Mouse (Mus musculus) CH12.LX (cell line): ENCODE data around the gene Grin2c. TPM values are rescaled to one million over a fixed set of nuclear protein-coding genes. Genes with fewer than 3 reads are reported as not detected.
A peak's percentile ranks its signal among the peaks of the same experiment; 100 is the strongest.

ENCODE experiments used
- DNase-seq: peaks from one replicate; pipeline ENCODE4 v3.0.0-alpha.2; 2013; ENCODE audit errors: extremely low read depth
- H3K27ac ChIP-seq: 2 replicates; pipeline ENCODE4 v1.5.1; 2012; ENCODE audit warnings: low read depth, mild to moderate bottlenecking, control low read depth, moderate library complexity; ENCODE audit not compliant: insufficient read depth
- H3K27me3 ChIP-seq: replicated peaks from 2 replicates; pipeline ENCODE3; 2012; ENCODE audit warnings: inconsistent platforms
- H3K36me3 ChIP-seq, 2 experiments: replicated peaks in 1 of 2; 2 replicates each; pipeline versions ENCODE3 to v1.6.1; 2012; ENCODE audit warnings: inconsistent platforms in 1 of 2, low read length in 1 of 2, mild to moderate bottlenecking in 1 of 2, mixed read lengths in 1 of 2, moderate library complexity in 1 of 2; ENCODE audit not compliant: control insufficient read depth in 1 of 2, insufficient read depth in 1 of 2
- H3K4me1 ChIP-seq, 2 experiments: 2 replicates each; pipeline ENCODE4 v1.6.1; 2012; ENCODE audit warnings: inconsistent platforms in 1 of 2, moderate library complexity in 1 of 2; ENCODE audit not compliant: insufficient read depth in 2 of 2, control insufficient read depth in 1 of 2
- H3K4me2 ChIP-seq: 2 replicates; pipeline ENCODE4 v1.6.1; 2012; ENCODE audit warnings: low read depth, mild to moderate bottlenecking, control low read depth; ENCODE audit not compliant: poor library complexity, insufficient read depth, severe bottlenecking
- H3K4me3 ChIP-seq, 3 experiments: fragments of 150-350 bp in 1 of 3; sonication (generic) in 1 of 3; replicated peaks in 1 of 3; 2 replicates each; pipeline versions ENCODE3 to v1.5.1; 2011 to 2012; ENCODE audit warnings: low read depth in 2 of 3, low read length in 2 of 3, mild to moderate bottlenecking in 2 of 3, moderate library complexity in 2 of 3, control low read depth in 1 of 3, improper control_type of control experiment in 1 of 3, inconsistent platforms in 1 of 3, mixed read lengths in 1 of 3; ENCODE audit not compliant: poor library complexity in 1 of 3
- H3K79me2 ChIP-seq: replicated peaks from 2 replicates; pipeline ENCODE4 v1.6.1; 2012; ENCODE audit warnings: mild to moderate bottlenecking, moderate library complexity; ENCODE audit not compliant: control insufficient read depth, poor library complexity, insufficient read depth, severe bottlenecking; ENCODE audit errors: extremely low read depth
- H3K9ac ChIP-seq: 2 replicates; pipeline ENCODE4 v1.6.1; 2012; ENCODE audit warnings: low read depth, mild to moderate bottlenecking, control low read depth, moderate library complexity; ENCODE audit not compliant: insufficient read depth
- H3K9me3 ChIP-seq: replicated peaks from 2 replicates; pipeline ENCODE3; 2012; ENCODE audit warnings: low read length, inconsistent platforms, mixed read lengths
- BHLHE40 ChIP-seq: IDR thresholded peaks from 2 replicates; pipeline ENCODE4 v1.6.1; 2011; ENCODE audit warnings: mild to moderate bottlenecking, low read depth, low read length, improper control_type of control experiment
- CHD1 ChIP-seq: IDR thresholded peaks from 2 replicates; pipeline ENCODE4 v1.6.1; 2012; ENCODE audit warnings: low read depth, low read length, improper control_type of control experiment, inconsistent platforms
- CHD2 ChIP-seq: IDR thresholded peaks from 2 replicates; pipeline ENCODE4 v1.6.1; 2011; ENCODE audit warnings: low read length, improper control_type of control experiment
- CTCF ChIP-seq, 2 experiments: IDR thresholded peaks in 1 of 2; conservative IDR thresholded peaks in 1 of 2; 2 replicates each; pipeline ENCODE4 v1.5.1; 2011 to 2012; ENCODE audit warnings: low read depth in 2 of 2, low read length in 2 of 2, improper control_type of control experiment in 1 of 2, inconsistent platforms in 1 of 2, mild to moderate bottlenecking in 1 of 2, moderate library complexity in 1 of 2
- E2F4 ChIP-seq: IDR thresholded peaks from 2 replicates; pipeline ENCODE4 v1.6.1; 2011; ENCODE audit warnings: low read depth, low read length, improper control_type of control experiment; ENCODE audit not compliant: insufficient replicate concordance
- ELF1 ChIP-seq: IDR thresholded peaks from 2 replicates; pipeline ENCODE4 v1.6.1; 2014; ENCODE audit warnings: low read depth, mild to moderate bottlenecking, inconsistent platforms, low read length, improper control_type of control experiment
- EP300 ChIP-seq: IDR thresholded peaks from 2 replicates; pipeline ENCODE4 v1.6.1; 2011; ENCODE audit warnings: low read length, improper control_type of control experiment
- ETS1 ChIP-seq: conservative IDR thresholded peaks from 2 replicates; pipeline ENCODE4 v1.6.1; 2012; ENCODE audit warnings: low read depth, mild to moderate bottlenecking, inconsistent platforms, low read length, improper control_type of control experiment, moderate library complexity
- GABPA ChIP-seq: IDR thresholded peaks from 2 replicates; pipeline ENCODE4 v1.6.1; 2012; ENCODE audit warnings: low read depth, low read length, improper control_type of control experiment, inconsistent platforms; ENCODE audit not compliant: insufficient replicate concordance
- HCFC1 ChIP-seq: IDR thresholded peaks from 2 replicates; pipeline ENCODE4 v1.6.1; 2012; ENCODE audit warnings: low read depth, mild to moderate bottlenecking, inconsistent platforms, low read length, improper control_type of control experiment
- IRF4 ChIP-seq: IDR thresholded peaks from 2 replicates; pipeline ENCODE4 v1.6.1; 2014; ENCODE audit warnings: low read depth, mild to moderate bottlenecking, inconsistent platforms, low read length, improper control_type of control experiment
- JUN ChIP-seq: IDR thresholded peaks from 2 replicates; pipeline ENCODE4 v1.6.1; 2011; ENCODE audit warnings: low read depth, mild to moderate bottlenecking, low read length, improper control_type of control experiment, moderate library complexity; ENCODE audit not compliant: insufficient read depth
- JUND ChIP-seq: conservative IDR thresholded peaks from 2 replicates; pipeline ENCODE4 v1.6.1; 2011; ENCODE audit warnings: low read depth, low read length, improper control_type of control experiment
- KAT2A ChIP-seq: IDR thresholded peaks from 2 replicates; pipeline ENCODE4 v1.6.1; 2012; ENCODE audit warnings: low read length, improper control_type of control experiment, inconsistent platforms; ENCODE audit not compliant: insufficient replicate concordance
- MAFK ChIP-seq: IDR thresholded peaks from 2 replicates; pipeline ENCODE4 v1.6.1; 2011; ENCODE audit warnings: low read length, improper control_type of control experiment; ENCODE audit not compliant: insufficient replicate concordance
- MAX ChIP-seq: IDR thresholded peaks from 2 replicates; pipeline ENCODE4 v1.6.1; 2011; ENCODE audit warnings: low read length, improper control_type of control experiment
- MAZ ChIP-seq: IDR thresholded peaks from 2 replicates; pipeline ENCODE4 v1.6.1; 2012; ENCODE audit warnings: low read depth, mild to moderate bottlenecking, inconsistent platforms, low read length, improper control_type of control experiment, moderate library complexity
- MEF2A ChIP-seq: IDR thresholded peaks from 2 replicates; pipeline ENCODE4 v1.6.1; 2014; ENCODE audit warnings: low read depth, mild to moderate bottlenecking, inconsistent platforms, low read length, improper control_type of control experiment, borderline replicate concordance
- MXI1 ChIP-seq: IDR thresholded peaks from 2 replicates; pipeline ENCODE4 v1.6.1; 2011; ENCODE audit warnings: mild to moderate bottlenecking, low read depth, low read length, improper control_type of control experiment
- MYC ChIP-seq: IDR thresholded peaks from 2 replicates; pipeline ENCODE4 v1.6.1; 2011; ENCODE audit warnings: low read depth, mild to moderate bottlenecking, improper control_type of control experiment, low read length
- NELFE ChIP-seq: IDR thresholded peaks from 2 replicates; pipeline ENCODE4 v1.6.1; 2011; ENCODE audit warnings: low read depth, low read length, improper control_type of control experiment
- NRF1 ChIP-seq: IDR thresholded peaks from 2 replicates; pipeline ENCODE4 v1.6.1; 2014; ENCODE audit warnings: low read depth, mild to moderate bottlenecking, inconsistent platforms, low read length, improper control_type of control experiment, moderate library complexity
- PAX5 ChIP-seq: IDR thresholded peaks from 2 replicates; pipeline ENCODE4 v1.6.1; 2012; ENCODE audit warnings: low read length, inconsistent platforms, mixed read lengths
- POLR2A ChIP-seq: IDR thresholded peaks from 2 replicates; pipeline ENCODE4 v1.6.1; 2011; ENCODE audit warnings: low read depth, mild to moderate bottlenecking, improper control_type of control experiment, low read length
- POLR2AphosphoS2 ChIP-seq: IDR thresholded peaks from 2 replicates; pipeline ENCODE4 v1.6.1; 2011; ENCODE audit warnings: low read depth, low read length, improper control_type of control experiment
- RAD21 ChIP-seq: IDR thresholded peaks from 2 replicates; pipeline ENCODE4 v1.6.1; 2011; ENCODE audit warnings: low read depth, mild to moderate bottlenecking, low read length, improper control_type of control experiment, moderate library complexity
- RCOR1 ChIP-seq: conservative IDR thresholded peaks from 2 replicates; pipeline ENCODE4 v1.6.1; 2012; ENCODE audit warnings: low read depth, mild to moderate bottlenecking, inconsistent platforms, low read length, improper control_type of control experiment
- SIN3A ChIP-seq: IDR thresholded peaks from 2 replicates; pipeline ENCODE4 v1.6.1; 2012; ENCODE audit warnings: low read length, improper control_type of control experiment, inconsistent platforms
- SMC3 ChIP-seq: IDR thresholded peaks from 2 replicates; pipeline ENCODE4 v1.6.1; 2011; ENCODE audit warnings: low read depth, low read length, improper control_type of control experiment
- TBP ChIP-seq: conservative IDR thresholded peaks from 2 replicates; pipeline ENCODE4 v1.6.1; 2011; ENCODE audit warnings: low read depth, low read length, improper control_type of control experiment
- TCF12 ChIP-seq: IDR thresholded peaks from 2 replicates; pipeline ENCODE4 v1.6.1; 2014; ENCODE audit warnings: low read depth, mild to moderate bottlenecking, inconsistent platforms, low read length, improper control_type of control experiment
- UBTF ChIP-seq: IDR thresholded peaks from 2 replicates; pipeline ENCODE4 v1.6.1; 2012; ENCODE audit warnings: low read depth, mild to moderate bottlenecking, inconsistent platforms, low read length, improper control_type of control experiment, moderate library complexity
- USF1 ChIP-seq: IDR thresholded peaks from 2 replicates; pipeline ENCODE4 v1.6.1; 2014; ENCODE audit warnings: low read depth, mild to moderate bottlenecking, inconsistent platforms, low read length, improper control_type of control experiment
- USF2 ChIP-seq: conservative IDR thresholded peaks from 2 replicates; pipeline ENCODE4 v1.6.1; 2011; ENCODE audit warnings: low read depth, low read length, improper control_type of control experiment
- ZC3H11A ChIP-seq: IDR thresholded peaks from 2 replicates; pipeline ENCODE4 v1.6.1; 2012; ENCODE audit warnings: low read depth, mild to moderate bottlenecking, inconsistent platforms, low read length, improper control_type of control experiment
- ZKSCAN1 ChIP-seq: IDR thresholded peaks from 2 replicates; pipeline ENCODE4 v1.6.1; 2012; ENCODE audit warnings: low read depth, inconsistent platforms, low read length, improper control_type of control experiment, borderline replicate concordance
- ZMIZ1 ChIP-seq: IDR thresholded peaks from 2 replicates; pipeline ENCODE4 v1.6.1; 2012; ENCODE audit warnings: low read depth, mild to moderate bottlenecking, inconsistent platforms, low read length, improper control_type of control experiment
- ZNF384 ChIP-seq: IDR thresholded peaks from 2 replicates; pipeline ENCODE4 v1.6.1; 2012; ENCODE audit warnings: low read depth, low read length, improper control_type of control experiment, inconsistent platforms
- dilution Hi-C: fragments of 300-500 bp; cut with MboI; formaldehyde crosslinking; loops from 2 replicates; pipeline ENCODE4 v1.14.3; 2020; ENCODE audit warnings: low sequenced_read_pairs; ENCODE audit not compliant: extremely low pct_unique_long_range_greater_than_20kb, extremely low pct_ligation_motif_present
- in situ Hi-C: fragments of 300-500 bp; cut with MboI; formaldehyde crosslinking; loops from 3 replicates; pipeline ENCODE4 v1.14.3; 2019; ENCODE audit warnings: low sequenced_read_pairs, low pct_ligation_motif_present, low pct_unique_long_range_greater_than_20kb, mixed read lengths
- polyA plus RNA-seq: library from polyadenylated mRNA; unstranded; fragments of >175 nt; gene quantifications from 2 replicates; pipeline ENCODE4 v1.2.1, GENCODE M21; 2012; ENCODE audit warnings: low read depth; ENCODE audit not compliant: insufficient read length
- total RNA-seq, 2 experiments: library from RNA; depleted of rRNA; stranded (reverse); fragments of 300-350 nt in 1 of 2; fragments of >200 nt in 1 of 2; gene quantifications; 2 replicates each; pipeline ENCODE4 v1.2.3; 2012 to 2014

The Grin2c gene
- total and polyA plus RNA-seq, 3 experiments: 0.04 TPM; not detected in 2

- Histone ChIP-seq H3K27me3 (no peaks in the 10 kb centered on the region), H3K9me3 (no peaks in the 10 kb centered on the region), H3K79me2 (0 out of 2 replicates have a peak, but pooled peaks cover 9% of the 10 kb centered on the region), H3K9ac (peak within 1 kb of the TSS; percentile 97), H3K4me2 (peak within 1 kb of the TSS; percentile 94), H3K27ac (peak within 1 kb of the TSS; percentile 85), H3K4me1 (peaks cover 32 to 63% of the 10 kb centered on the region in 2 experiments), H3K36me3 (peaks cover 5 to 26% of the 10 kb centered on the region in 2 experiments), H3K4me3 (peak within 1 kb of the TSS; percentile 71 to 98 (median 84))
- TF ChIP-seq MAX (peak; percentile 74), IRF4 (peak; percentile 48; the same call in 1 of the 2 replicates), USF1 (no peak), NRF1 (peak; percentile 69), MXI1 (peak; percentile 88), JUND (peak; percentile 82), USF2 (0 out of 2 replicates have a peak, but pooled peaks have one; percentile 3), RCOR1 (peak; percentile 78), CTCF (conservative IDR thresholded peaks at IDR 0.05 in 1 of 2, IDR thresholded peaks at IDR 0.05 in 1 of 2; ENCODE audit: low read depth in 2 of 2, low read length in 2 of 2) (peak in 1 of 2 experiments; percentile 16; a peak in 1 of 4 replicates), EP300 (no peak; the same call in 1 of the 2 replicates), ELF1 (peak; percentile 99), GABPA (peak; percentile 99), BHLHE40 (peak; percentile 99), MAZ (peak; percentile 92), RAD21 (no peak), MYC (peak; percentile 64), SMC3 (no peak), KAT2A (peak; percentile 89; the same call in 1 of the 2 replicates), TBP (peak; percentile 90), CHD1 (peak; percentile 70; the same call in 1 of the 2 replicates), SIN3A (peak; percentile 94), MEF2A (peak; percentile 63; the same call in 1 of the 2 replicates), ETS1 (peak; percentile 36; the same call in 1 of the 2 replicates), TCF12 (peak; percentile 95), POLR2AphosphoS2 (peak; percentile 96), ZC3H11A (no peak), JUN (peak; percentile 88), MAFK (no peak; the same call in 1 of the 2 replicates), ZKSCAN1 (no peak), ZNF384 (no peak), HCFC1 (peak; percentile 94), POLR2A (peak; percentile 96), CHD2 (peak; percentile 97), PAX5 (no peak), ZMIZ1 (peak; percentile 97), E2F4 (peak; percentile 80; the same call in 1 of the 2 replicates), UBTF (peak; percentile 94), NELFE (peak; percentile 98)
- DNase-seq: peak; percentile 100
- in situ Hi-C loops: no loop called here
- dilution Hi-C loops: no loop called here
Measured at GRCm38 (mm10) chr11:115276780-115277603, 9.9 kb upstream of the Grin2c start, which contains the start of gene Fdxr. Gene Fdxr, minus strand, starts transcription at chr11:115277050.
